Mouse (Mus musculus) c-Kit-positive CD71-positive TER-119-negative erythroid progenitor cells, embryonic 14.5 days (primary cell): Measurements from ENCODE around the gene Lysmd1.

Experiments used
- DNase-seq: peaks from one replicate; pipeline ENCODE4 v3.0.0-alpha.2; 2013; ENCODE audit warnings: low read depth

Lysmd1 gene

DNA sequence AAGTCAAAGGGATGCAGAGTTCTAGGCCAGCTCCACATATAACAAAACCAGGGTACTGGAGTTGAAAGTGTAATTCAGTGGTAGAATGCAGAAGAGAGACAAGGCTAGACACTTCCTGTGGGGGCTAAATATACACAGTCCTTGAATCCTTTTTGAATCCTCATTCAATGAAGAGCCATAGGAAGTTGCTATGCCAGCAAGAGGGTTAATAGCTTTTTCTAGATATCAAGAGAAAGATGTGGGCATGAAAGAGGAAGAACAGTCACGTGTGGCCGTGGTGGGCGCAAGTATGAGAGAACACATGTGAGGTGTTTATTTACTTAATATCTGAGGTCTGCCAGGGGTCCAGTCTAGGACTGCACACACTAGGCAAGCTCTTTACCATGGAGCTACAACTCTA, 2.4 kb downstream of the Lysmd1 start:
- DNase-seq, result no peak

DNA sequence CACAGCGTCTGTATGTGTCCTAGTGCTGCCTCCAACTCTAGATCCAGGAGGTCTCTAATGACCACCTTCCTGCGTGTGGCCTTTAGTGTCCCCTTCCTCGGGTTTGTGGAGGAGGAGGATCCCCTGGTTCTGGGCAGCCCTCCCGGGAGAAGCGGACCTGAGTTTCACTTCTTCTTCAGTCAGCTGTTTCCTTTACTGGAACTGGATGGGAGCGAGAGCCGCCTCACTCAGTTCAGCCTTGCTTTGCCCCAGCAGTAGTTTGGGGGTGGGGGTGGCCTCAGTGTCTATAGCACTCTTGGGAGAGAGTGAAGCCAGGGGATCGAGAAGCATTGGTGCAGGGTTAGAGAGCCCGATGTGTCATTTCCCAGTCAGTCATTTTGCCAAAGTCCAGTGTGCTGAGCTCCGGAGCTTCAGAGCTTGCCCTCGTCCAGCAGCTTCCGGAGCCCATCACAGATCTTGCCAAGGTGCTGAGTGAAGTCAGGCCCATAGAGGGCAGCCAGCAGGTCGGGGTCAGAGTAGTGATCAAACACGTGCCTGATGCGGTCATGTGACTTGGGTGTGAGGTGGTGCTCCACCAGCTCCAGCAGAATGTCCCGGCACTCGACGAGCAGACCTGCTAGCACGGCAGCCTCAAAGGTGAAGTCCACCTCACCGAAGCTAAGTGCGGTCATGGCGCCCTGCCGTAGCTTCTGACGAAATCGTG, 5.8 kb downstream of the Lysmd1 start:
- DNase-seq, result no peak

DNA sequence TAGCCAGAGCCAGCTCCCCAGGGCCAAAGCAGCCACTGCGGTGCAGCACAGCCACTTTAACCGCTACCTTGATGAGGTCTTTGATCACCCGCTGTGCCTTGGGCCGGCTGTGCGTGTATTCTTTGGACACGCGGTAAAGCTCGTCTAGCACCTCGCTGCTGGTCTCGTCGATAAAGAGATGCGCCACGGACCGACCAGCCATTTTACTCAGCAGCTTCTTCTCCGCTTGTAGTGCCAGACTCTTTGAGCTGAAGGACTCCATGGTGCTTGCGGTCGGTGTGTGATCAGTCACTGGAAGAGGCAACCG, 6.4 kb downstream of the Lysmd1 start:
- DNase-seq, result no peak

DNA sequence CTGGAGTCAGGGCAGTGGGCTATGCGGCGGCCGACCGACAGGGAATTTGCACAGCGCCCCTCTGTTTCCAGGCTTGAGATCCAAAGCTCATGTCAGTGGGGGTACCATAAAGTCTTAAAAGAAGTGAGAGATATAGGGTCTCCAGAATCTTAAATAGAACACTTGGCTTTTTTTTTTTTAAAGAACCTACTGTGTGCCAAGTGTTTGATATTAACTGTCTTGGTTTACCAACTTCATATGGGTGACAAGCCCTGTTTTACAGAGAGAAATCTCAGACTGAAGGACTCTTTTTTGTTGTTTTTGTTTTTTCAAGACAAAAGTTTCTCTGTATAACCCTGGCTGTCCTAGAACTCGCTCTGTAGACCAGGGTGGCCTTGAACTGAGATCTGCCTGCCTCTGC, 6.9 kb downstream of the Lysmd1 start:
- no peak for DNase-seq

DNA sequence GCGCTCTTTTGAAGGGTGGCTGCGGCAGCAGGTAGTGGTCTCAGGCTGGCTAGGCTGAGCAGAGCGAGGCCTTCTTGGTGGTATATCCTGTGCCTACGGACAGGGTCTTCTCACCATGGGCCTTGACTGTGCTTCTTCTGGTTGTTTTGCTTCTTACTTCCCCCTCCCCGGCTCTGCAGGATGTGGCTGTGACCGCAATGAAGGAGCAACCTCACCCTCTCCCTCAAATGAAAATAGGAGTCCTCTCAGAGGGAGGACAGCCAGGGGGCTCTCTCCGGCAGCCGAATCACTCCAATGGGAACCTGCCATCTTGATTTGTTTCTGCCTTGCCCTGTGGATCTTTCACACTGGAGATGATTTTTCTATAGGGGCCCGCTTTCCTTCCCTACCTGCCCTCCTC, 7.6 kb downstream of the Lysmd1 start:
- DNase-seq, result no peak

DNA sequence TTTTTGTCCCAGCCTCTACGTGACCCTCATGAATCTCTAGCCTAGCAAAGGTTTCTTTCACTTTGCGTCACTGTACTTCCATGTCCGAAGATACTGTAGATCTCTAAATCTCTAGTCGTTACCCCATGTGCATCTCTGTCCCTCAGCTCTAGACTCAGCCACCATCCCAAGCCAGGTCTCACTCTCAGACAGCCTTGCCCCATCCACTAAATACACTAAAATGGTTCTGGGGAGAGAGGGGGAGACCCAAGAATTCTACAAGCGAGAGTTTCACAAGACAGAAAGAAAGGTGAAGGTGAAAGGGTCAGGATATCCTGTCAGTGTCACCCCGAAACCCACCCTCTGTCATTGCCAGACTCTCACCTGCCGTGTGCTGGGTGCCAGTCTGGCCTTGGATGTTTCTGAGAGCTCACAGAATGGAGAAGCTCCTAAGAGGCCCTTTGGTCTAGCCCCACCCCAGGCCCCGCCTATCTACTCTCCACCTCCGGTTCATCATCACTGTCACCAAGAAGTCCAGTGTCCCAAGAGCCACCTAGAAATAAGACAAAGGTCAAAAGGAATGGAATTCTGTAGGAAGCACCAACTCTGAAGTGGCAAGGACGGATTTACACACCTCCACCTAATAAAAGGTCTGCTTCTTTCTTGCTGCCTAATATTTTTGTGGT, 8.2 kb downstream of the Lysmd1 start, which contains the start of gene Tnfaip8l2:
Tnfaip8l2 (minus strand) TSS at position 409 of the 665 bp plus-strand sequence.
- DNase-seq, result no peak

DNA sequence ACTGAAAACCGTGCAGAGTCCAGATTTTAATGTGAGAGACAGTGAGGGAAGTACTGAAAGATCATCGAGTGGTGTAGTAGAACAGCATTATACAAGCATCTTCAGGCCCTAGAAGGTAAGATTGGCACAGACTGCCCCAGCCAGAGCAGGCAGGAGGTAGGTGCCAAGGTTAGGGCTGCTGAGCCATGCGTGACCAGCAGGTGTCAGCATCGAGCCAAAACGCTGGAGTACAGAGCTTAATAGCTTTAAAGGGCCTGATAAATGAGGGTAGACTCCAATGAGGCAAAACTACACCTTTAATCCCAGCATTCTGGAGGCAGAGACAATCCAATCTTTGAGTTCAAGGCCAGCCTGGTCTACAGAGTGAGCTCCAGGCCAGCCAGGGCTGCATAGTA, 8.7 kb downstream of the Lysmd1 start:
- DNase-seq, result peak; percentile 78

DNA sequence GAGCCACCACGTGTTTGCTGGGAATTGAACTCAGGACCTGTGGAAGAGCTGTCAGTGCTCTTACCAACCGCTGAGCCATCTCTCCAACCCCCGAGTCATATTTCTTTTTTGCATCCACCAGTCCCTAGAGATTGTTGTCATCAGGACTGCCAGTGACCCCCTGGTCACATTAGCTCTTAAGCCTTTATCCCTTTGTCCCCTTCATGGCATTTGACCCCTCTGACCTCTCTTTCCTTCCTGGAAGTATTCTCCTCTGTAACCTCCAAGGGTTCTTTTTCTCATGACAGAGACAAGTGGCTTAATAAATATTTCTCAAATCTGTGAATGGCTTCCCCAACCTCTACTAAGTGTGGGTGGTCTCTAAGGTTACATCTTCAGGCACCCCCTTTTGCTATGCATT, 14.0 kb downstream of the Lysmd1 start:
- DNase-seq, result no peak

DNA sequence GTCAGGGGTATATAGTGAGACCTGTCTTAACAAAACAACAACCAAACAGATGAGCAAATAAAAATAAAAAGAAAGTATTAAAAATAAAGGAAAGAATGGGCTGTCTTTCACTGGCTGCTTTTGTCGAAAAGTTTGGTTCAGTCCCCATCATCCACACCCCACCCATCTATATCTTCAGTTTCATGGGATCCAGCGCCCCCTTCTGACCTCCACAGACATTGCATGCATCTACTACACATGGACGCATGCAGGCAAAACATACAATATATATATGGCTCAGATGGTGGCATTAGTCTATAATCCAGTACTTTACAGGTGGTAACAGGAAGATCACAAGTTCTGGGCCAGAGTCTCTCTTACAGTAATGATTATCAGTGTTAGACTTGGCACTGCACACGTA, 20.0 kb downstream of the Lysmd1 start:
- DNase-seq, result peak; percentile 58

DNA sequence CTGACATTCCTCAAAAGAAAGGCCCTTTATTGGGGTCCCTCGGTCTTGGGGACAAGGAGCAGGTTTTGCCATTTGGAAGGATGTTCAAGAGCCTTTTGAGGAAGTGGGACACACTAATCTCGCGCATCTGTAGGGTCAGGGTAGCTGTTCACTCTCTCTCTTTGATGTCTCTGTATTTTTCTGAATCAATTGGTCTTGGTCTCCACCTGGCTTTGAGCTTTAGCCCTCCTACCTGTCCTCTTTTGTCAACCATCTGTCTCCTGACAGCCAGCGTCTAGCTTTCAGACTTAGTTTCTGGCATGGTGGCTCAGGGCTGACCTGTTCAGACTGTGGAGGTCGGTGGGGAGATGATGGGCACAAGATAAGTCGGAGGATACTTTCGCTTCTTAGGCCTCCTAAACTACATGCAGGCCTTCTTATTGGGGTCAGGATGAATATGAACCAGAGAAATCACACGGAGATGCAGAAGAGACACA, 25.7 kb downstream of the Lysmd1 start:
- DNase-seq, result no peak

DNA sequence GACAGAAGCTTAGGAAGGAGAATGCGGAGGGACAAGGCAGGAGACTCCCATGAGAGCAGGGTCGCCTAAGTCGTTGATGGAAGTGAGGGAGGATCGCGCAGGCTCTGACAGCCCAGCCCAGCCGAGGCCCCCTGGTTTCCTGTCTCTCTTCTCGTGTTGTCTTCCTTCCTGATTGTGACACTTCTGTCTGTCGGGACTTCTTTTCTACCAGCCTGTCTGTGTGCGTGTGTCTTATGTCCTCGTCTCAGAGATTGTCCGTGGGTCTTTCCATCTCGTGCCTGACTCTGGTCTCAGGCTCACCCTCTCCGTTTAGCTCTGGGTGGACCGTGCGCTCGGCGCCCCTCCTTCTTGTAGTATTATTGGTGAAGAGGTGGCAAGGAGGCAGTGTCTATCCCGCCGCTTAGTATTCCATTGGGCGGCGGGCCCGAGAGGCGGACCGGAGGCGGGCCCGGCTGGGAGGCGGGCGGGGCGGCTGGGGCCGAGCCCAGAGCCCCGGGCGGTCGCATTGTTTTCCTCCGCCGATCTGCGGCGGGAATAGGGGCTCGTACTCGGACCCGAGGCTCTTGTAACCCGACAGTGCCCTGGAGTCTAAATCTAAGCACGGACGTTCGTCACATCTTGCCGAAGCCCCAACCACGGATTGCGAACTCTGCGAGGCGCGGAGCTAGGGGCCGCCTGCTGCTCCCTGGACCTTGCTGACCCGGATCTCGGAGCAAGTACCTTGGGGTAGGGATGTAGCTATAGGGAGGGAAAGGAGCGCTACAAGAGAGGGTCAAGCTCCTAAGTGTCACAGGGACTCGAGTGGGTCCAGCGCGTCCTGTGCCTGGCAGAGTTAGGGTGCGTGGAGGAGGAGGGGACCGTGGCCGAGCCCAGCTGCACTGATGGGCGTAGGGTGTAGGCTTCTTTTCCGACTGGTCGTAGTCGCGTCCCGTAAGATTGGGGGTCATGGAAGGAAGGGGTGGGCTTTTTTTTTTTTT, 26.4 kb downstream of the Lysmd1 start, which contains the start of gene Sema6c:
Sema6c (plus strand) TSS at position 471 of the 977 bp plus-strand sequence.
- DNase-seq, result peak; percentile 80

DNA sequence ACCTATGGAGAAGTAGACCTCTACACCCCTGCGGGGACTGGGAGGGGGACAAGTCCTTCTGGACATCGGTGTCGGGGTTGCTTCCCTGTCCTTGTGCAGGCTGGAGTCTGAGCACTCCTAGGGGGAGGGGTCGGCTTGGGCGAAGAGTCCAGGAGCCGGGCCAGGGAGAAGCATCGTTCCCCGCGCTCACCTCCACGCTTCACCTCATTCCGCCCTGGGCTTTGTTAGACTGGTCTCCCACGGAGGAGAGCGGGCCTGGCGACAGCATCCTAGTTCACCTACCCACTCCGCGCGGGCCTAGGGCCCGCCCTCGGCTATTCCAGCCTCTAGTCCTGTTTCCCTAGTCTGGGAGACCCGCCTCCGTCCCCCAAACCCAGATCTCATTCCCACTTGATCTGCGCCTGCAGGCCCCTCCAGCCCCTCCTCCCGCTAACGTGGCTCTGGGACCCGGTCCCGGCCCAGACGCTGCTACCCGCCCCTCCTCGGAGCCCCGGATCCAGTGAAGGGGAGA, 27.2 kb downstream of the Lysmd1 start:
- no peak for DNase-seq

DNA sequence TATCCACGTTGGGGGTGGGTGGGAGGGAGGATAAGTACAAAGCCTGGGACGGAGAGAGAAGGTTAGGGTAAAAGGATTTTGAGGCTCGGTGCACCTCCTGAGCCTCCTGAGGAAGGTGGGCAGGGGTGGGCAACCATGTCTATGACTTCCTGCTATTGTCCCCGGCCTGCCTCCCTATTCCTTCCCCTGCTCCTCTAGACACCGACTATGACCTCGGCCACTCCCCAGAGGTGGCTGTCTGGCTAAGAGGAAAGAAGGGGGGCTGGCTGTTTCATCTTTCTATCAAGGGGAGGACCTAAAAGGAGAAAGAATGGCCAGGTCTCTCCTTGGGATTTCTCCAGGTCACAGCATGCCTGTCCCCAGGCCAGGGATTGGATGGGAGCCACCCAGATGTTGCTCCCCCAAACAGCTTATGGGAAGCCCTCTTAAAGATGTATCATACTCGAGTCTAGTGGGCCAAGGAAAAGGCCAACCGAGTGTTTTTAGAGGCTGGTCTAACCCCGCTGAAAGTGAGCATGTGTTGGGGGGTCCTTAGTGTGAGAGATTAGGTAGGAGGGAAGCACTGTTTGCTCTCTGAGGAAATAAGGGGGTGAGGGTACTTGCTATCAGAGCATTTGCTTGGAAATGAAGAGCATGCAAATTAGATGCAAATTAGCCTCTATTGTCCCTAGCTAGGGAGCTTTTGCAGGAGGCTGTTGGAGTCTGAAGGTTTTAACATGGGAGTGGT, 27.9 kb downstream of the Lysmd1 start:
- DNase-seq, result no peak

DNA sequence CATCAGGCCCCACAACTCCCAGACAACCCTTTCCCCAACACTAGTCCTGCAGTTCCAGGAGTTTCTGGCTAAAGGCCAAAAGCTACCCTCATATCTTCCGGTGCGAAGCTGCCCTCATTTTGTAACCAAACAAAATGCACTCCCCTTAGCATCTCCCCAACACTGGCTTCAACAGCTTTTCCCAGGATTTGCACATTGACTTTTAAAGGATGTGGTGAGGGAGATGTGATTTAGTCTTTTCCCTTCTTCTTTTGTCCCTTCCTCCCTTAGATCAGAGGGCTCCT, 28.4 kb downstream of the Lysmd1 start:
- no peak for DNase-seq

DNA sequence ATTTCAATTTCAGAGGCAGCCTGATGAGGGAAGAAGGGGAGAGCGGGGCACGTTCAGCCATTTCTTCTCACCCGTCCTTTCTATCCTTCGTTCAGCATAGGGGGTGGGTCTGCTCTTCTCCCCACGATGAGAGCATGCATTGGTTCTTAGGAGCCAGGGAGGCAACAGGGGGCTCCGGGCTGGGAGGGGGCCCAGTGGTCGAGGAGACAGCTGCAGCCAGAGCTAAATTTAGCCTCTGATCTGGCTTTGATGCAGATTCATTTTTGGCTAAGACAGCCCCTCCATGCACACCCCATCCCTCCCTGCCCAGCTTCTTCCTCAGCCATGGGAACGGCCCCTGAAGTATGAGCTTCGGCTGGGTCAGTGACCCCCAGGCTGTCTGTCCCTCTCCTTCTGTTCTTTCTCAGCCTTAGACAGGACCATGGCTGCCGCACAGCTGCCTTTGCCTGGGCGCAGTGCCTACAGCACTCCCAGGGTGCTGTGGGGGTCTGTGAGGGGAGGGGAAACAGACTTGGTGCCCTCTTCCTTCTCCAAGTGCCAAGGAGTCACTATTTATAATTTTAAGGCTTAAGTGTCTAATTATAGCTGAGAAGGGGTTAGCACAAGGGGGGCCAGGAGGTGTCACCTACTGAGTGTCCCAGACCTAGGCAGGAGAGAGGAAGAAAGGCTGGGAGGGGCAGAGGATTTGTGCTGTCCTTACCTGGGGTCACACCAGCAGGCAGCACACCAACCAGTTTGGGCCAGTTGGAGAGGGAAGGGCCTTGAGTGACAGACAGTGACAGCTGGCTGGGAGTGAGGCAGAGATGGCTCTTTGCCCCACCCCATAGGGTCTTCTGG, 29.7 kb downstream of the Lysmd1 start:
- DNase-seq, result no peak

DNA sequence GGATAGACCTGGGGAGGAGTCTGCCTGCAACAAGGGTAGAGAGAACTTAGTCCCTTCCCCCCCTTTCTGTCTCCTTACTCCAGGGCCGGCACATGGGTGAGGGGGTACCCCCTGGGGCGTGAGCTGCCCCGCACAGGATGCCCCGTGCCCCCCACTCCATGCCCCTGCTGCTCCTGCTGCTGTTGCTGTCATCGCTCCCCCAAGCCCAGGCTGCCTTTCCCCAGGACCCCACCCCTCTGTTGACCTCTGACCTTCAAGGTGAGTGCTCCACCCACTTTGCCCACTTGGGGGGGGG, 30.3 kb downstream of the Lysmd1 start:
- DNase-seq, result no peak

DNA sequence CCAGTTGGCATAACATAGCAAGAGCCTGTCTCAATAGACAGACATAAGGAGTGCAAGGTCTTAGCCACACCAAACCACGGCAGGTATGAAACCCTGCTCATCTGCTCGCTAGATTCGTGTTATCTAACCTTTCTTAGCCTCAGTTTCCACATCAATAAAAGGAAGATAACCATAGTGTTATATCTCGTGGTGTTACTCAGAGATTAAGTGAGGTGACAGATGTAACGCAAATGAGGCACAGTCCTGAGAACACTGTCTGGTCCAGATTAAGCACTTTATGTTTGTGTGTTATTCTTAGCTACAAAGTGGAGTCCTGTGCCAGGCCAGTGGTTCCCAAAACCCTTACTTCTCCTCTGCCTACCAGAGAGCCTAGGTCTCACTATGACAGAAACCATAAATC, 31.0 kb downstream of the Lysmd1 start:
- no peak for DNase-seq

DNA sequence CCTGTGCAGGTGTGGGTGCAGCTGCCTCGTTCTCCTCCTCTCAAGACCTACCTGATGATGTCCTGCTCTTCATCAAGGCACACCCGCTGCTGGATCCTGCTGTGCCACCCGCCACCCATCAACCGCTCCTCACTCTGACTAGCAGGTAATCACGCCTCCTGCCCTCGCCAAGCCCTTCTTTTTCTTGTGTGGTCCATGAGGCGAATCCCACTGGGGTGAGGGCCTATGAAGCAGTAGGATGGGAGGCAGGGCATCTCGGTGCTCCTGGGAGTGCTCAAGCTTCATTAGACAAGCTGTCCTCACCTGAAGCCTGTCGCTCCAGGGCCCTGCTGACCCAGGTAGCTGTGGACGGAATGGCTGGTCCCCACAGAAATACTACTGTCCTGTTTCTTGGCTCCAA, 36.1 kb downstream of the Lysmd1 start:
- no peak for DNase-seq

DNA sequence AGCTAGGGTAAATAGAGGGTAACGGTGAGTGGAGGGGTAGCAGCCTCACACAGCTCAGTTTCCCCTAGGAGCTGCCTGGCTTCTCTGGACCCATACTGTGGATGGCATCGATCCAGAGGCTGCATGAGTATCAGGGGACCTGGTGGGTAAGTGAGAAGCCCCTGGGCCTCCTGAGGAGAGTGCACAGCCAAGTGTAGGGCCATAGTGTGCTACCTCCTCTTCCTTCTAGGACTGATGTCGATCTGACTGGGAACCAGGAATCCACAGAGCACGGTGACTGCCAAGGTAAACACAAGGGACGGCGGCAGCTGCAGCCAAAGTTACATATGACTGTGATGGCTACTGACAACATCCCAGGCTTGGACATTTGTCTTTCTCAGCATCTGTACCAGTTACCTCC, 37.2 kb downstream of the Lysmd1 start:
- DNase-seq, result no peak

DNA sequence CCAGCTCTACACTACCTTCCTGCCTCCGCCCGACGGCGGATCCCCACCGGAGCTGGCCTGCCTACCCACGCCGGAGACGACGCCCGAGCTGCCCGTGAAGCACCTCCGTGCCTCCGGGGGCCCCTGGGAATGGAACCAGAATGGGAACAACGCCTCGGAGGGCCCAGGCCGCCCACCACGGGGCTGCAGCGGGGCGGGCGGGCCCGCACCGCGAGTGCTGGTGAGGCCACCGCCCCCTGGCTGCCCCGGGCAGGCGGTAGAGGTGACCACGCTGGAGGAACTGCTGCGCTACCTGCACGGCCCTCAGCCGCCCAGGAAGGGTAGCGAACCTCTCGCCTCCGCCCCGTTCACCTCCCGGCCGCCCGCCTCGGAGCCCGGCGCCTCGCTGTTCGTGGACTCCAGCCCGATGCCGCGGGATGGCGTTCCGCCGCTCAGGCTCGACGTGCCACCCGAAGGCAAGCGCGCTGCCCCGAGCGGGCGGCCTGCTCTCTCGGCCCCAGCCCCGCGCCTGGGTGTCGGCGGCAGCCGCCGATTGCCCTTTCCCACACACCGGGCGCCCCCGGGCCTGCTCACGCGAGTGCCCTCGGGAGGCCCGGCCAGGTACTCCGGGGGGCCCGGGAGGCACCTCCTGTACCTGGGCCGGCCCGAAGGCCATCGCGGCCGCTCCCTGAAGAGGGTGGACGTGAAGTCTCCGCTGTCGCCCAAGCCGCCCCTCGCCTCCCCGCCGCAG, 38.8 kb downstream of the Lysmd1 start:
- no peak for DNase-seq
